Mouse (Mus musculus) bone marrow, adult 2 months (tissue): ENCODE results near the gene Zfp64. TPM values are rescaled to one million over a fixed set of nuclear protein-coding genes. Genes with fewer than 3 reads are reported as not detected.

ENCODE experiments used
- H3K27ac ChIP-seq: fragments of 200-500 bp; 2 replicates; pipeline ENCODE4 v1.5.1; 2012; ENCODE audit warnings: low read depth, mild to moderate bottlenecking, control low read depth, inconsistent platforms, low read length; ENCODE audit not compliant: control insufficient read depth, poor library complexity, insufficient read depth
- H3K4me1 ChIP-seq: fragments of 200-500 bp; 2 replicates; pipeline ENCODE4 v1.6.1; 2011; ENCODE audit warnings: low read length; ENCODE audit not compliant: control insufficient read depth, insufficient read depth
- H3K4me3 ChIP-seq: fragments of 200-500 bp; replicated peaks from 2 replicates; pipeline ENCODE3; 2011; ENCODE audit warnings: mild to moderate bottlenecking, low read depth, low read length, control low read depth; ENCODE audit not compliant: control insufficient read depth
- CTCF ChIP-seq: fragments of 200-500 bp; IDR thresholded peaks from 2 replicates; pipeline ENCODE4 v1.5.1; 2011; ENCODE audit warnings: low read length, control low read depth; ENCODE audit not compliant: control insufficient read depth, insufficient read depth
- POLR2A ChIP-seq: fragments of 200-500 bp; IDR thresholded peaks from 2 replicates; pipeline ENCODE4 v1.6.1; 2011; ENCODE audit warnings: low read depth, mild to moderate bottlenecking, control low read depth, low read length, borderline replicate concordance; ENCODE audit not compliant: control insufficient read depth
- WGBS: fragments of 180-500 bp; shearing (Covaris S2); methylation state at CpG from one replicate; pipeline ENCODE4 v1.1.7; 2018; 5-methylcytosine and 5-hydroxymethylcytosine counted together
- polyA plus RNA-seq: library from polyadenylated mRNA; stranded (reverse); fragments of >200 nt; gene quantifications from 2 replicates; pipeline ENCODE4 v1.2.4, GENCODE M21; 2011; ENCODE audit warnings: low replicate concordance; ENCODE audit not compliant: missing spikeins, insufficient read depth, insufficient read length

Gene Zfp64
- polyA plus RNA-seq, 1 experiment, result 10.7 TPM

DNA sequence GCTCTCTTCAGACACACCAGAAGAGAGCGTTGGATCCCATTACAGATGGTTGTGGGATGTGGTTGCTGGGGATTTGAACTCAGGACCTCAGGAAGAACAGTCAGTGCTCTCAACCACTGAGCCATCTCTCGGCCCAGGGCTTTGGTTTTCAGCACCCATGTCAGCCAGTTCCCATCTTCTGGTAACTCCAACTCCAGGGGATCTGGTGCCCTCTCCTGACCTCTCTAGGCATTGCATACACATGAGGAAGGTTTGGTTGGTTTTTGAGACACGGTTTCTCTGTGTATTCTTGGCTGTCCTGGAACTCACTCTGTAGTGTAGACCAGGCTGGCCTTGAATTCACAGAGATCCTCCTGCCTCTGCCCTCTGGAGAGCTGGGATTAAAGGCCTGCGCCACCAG is 77.2 kb downstream of the Zfp64 start:
- no peak overlapping the region for H3K27ac ChIP-seq
- TF ChIP-seq POLR2A, result no peak
- no peak for TF ChIP-seq CTCF
- no peaks in the 10 kb centered on the region; the same call in 1 of the 2 replicates for H3K4me1 ChIP-seq
- H3K4me3 ChIP-seq, result no peak overlapping the region
- WGBS, result 77% methylated on average over 4 of the region's 4 CpGs

DNA sequence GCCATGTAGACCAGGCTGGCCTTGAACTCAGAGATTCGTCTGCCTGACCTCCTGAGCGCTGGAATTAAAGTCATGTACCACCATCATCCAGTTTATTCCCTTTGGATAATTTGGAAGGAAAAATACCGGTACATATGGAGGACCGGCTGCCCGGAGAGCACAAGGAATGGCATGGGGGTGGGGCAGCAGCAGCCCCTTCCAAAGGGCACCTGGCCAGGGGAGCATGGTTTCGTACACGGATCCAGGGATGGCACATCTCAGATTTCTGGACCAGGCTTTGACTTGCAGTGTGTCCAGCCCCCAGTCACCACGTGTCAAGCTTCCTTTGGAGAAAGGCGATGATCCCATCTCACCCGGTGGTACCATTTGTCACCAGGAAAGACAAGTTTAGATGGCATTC is 78.8 kb downstream of the Zfp64 start:
- TF ChIP-seq POLR2A (no peak), CTCF (no peak)
- 84% methylated on average over 10 of the region's 10 CpGs for WGBS
- H3K27ac ChIP-seq, result no peak overlapping the region
- no peak overlapping the region for H3K4me3 ChIP-seq
- H3K4me1 ChIP-seq, result no peaks in the 10 kb centered on the region

DNA sequence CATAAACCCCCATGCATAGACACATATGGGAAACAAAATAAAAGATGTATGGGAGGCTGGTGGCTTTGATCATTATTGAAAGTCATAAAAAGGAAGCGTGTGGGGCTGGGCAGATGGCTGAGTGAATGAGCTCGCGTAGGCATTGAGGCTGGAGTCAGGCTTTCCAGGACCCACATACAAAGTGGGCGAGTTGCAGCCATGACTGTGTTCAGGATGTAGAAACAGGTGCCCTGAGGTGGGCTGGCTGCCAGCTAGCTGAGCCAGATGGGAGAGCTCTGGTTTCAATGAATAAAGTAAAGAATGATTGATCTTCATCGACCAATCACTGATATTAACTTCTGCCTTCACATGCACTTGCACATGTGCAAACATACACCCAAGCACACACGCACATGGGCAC is 80.9 kb downstream of the Zfp64 start:
- TF ChIP-seq CTCF, result no peak
- no peak for TF ChIP-seq POLR2A
- H3K4me3 ChIP-seq, result no peak overlapping the region
- WGBS, result 88% methylated on average over 6 of the region's 6 CpGs
- H3K4me1 ChIP-seq, result no peaks in the 10 kb centered on the region
- no peak overlapping the region for H3K27ac ChIP-seq

GRCm38 (mm10) chr2:168871767-168872511 is 83.4 kb downstream of the Zfp64 start:
- 67% methylated on average over 22 of the region's 22 CpGs for WGBS
- H3K4me3 ChIP-seq, result no peak overlapping the region
- TF ChIP-seq CTCF (no peak), POLR2A (no peak)
- H3K27ac ChIP-seq, result no peak overlapping the region; the same call in 1 of the 2 replicates
- no peaks in the 10 kb centered on the region for H3K4me1 ChIP-seq

GRCm38 (mm10) chr2:168870480-168870879 is 84.9 kb downstream of the Zfp64 start:
- WGBS, result 71% methylated on average over 4 of the region's 4 CpGs
- TF ChIP-seq POLR2A (no peak), CTCF (no peak)
- Histone ChIP-seq H3K4me1 (no peaks in the 10 kb centered on the region), H3K4me3 (no peak overlapping the region), H3K27ac (no peak overlapping the region)

DNA sequence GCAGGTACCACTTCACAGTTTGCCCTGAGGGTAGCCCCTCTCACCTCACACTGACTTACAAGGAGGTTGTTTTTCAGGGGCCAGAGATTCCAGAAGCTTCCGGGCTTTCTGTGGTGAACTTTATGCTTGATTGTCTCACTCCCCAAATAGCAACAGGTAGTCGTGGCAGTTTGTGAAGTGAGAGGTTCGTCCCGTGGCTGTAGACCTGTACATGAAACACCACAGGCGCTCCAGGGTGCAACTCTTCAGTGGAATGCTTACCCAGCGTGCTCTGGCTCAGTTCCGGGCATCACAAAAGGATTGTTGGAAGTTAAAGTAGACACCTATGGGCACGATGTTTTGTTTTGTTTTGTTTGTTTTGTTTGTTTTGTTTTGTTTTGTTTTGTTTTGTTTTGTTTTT is 88.4 kb downstream of the Zfp64 start:
- no peak overlapping the region for H3K4me3 ChIP-seq
- TF ChIP-seq POLR2A (no peak), CTCF (no peak)
- 75% methylated on average over 8 of the region's 8 CpGs for WGBS
- H3K27ac ChIP-seq, result no peak overlapping the region
- no peaks in the 10 kb centered on the region for H3K4me1 ChIP-seq

GRCm38 (mm10) chr2:168866436-168866835 is 89.0 kb downstream of the Zfp64 start:
- TF ChIP-seq CTCF (no peak), POLR2A (no peak)
- 77% methylated on average over 10 of the region's 10 CpGs for WGBS
- Histone ChIP-seq H3K4me3 (no peak overlapping the region), H3K4me1 (no peaks in the 10 kb centered on the region), H3K27ac (no peak overlapping the region)

DNA sequence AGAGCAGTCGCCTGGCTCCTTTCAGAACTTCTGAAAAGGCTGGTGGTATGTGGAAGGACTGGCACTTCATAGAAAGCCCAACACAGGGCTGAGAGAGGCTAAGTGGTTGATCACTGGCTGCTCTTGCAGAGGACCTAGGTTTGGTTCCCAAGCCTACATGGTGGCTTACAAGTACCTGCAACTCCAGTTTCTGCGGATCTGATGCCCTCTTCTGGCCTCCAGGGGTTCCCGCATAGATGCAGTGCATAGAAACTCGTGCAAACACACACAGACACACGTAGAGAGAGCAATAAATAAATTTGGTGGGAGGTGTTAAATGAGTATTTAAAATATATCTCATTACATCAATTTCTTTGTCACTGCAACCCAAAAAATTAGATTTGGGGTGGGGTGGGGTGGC is 90.5 kb downstream of the Zfp64 start:
- no peak for TF ChIP-seq POLR2A
- TF ChIP-seq CTCF, result no peak
- Histone ChIP-seq H3K27ac (no peak overlapping the region), H3K4me3 (no peak overlapping the region), H3K4me1 (no peaks in the 10 kb centered on the region)
- 83% methylated on average over 5 of the region's 5 CpGs for WGBS
